Mouse (Mus musculus) right cerebral cortex, postnatal 36 days (tissue): ENCODE measurements around the gene Mns1.
"Not testable (repeated sequence)": the region's sequence is repeated elsewhere in the genome, so short reads cannot be mapped to it uniquely, and the experiment has no call there.

Source experiments
- DNase-seq, 2 experiments: peaks; one replicate each; pipeline ENCODE4 v3.0.0; 2022; ENCODE audit warnings: low spot score in 2 of 2, mixed read lengths in 1 of 2

Mns1 gene

GRCm38 (mm10) chr9:72437822-72438701 is at the start of gene Mns1:
Gene Mns1 (plus strand): TSS chr9:72438011.
- peak; percentile 87 to 88 for DNase-seq

- no peak for DNase-seq
Observed at GRCm38 (mm10) chr9:72388934-72389333, 48.9 kb upstream of the Mns1 start.

GRCm38 (mm10) chr9:72389431-72390002 is 48.3 kb upstream of the Mns1 start:
- DNase-seq, result no peak

- no peak for DNase-seq
Observed at GRCm38 (mm10) chr9:72390321-72391077, 47.3 kb upstream of the Mns1 start.

GRCm38 (mm10) chr9:72392686-72393085 is 45.1 kb upstream of the Mns1 start:
- DNase-seq, result no peak

GRCm38 (mm10) chr9:72393238-72393637 is 44.6 kb upstream of the Mns1 start:
- DNase-seq, result no peak

GRCm38 (mm10) chr9:72393869-72394341 is 43.9 kb upstream of the Mns1 start:
- DNase-seq, result no peak

GRCm38 (mm10) chr9:72400121-72400520 is 37.7 kb upstream of the Mns1 start:
- no peak for DNase-seq

GRCm38 (mm10) chr9:72401769-72402168 is 36.0 kb upstream of the Mns1 start:
- not testable (repeated sequence) for DNase-seq

- no peak for DNase-seq
Observed at GRCm38 (mm10) chr9:72403421-72403820, 34.4 kb upstream of the Mns1 start.

- DNase-seq, result no peak
Observed at GRCm38 (mm10) chr9:72404446-72404845, 33.4 kb upstream of the Mns1 start.

- no peak for DNase-seq
Observed at GRCm38 (mm10) chr9:72404934-72405333, 32.9 kb upstream of the Mns1 start.

GRCm38 (mm10) chr9:72405882-72406638 is 31.8 kb upstream of the Mns1 start:
- DNase-seq, result no peak

- peak; percentile 54 to 57 for DNase-seq
Observed at GRCm38 (mm10) chr9:72408131-72408586, 29.7 kb upstream of the Mns1 start.

GRCm38 (mm10) chr9:72409381-72410225 is 28.2 kb upstream of the Mns1 start:
- no peak for DNase-seq

- DNase-seq, result no peak
Observed at GRCm38 (mm10) chr9:72411746-72412145, 26.1 kb upstream of the Mns1 start.

- no peak for DNase-seq
Observed at GRCm38 (mm10) chr9:72418443-72418842, 19.4 kb upstream of the Mns1 start.

GRCm38 (mm10) chr9:72420490-72420889 is 17.3 kb upstream of the Mns1 start:
- no peak for DNase-seq

- no peak for DNase-seq
Observed at GRCm38 (mm10) chr9:72422284-72422683, 15.5 kb upstream of the Mns1 start.

GRCm38 (mm10) chr9:72422753-72423152 is 15.1 kb upstream of the Mns1 start:
- DNase-seq, result no peak
